Mouse (Mus musculus) neural tube, embryonic 11.5 days (tissue): ENCODE measurements around the gene Chchd4. TPM values are rescaled to one million over a fixed set of nuclear protein-coding genes. Genes with fewer than 3 reads are reported as not detected.

Source experiments
- ATAC-seq: fragments of 200-750 bp; cut with Nextera tagmentation; 2 replicates; pipeline ENCODE4 v1.8.0; 2017; ENCODE audit warnings: moderate number of reproducible peaks, mild to moderate bottlenecking, moderate TSS enrichment, moderate library complexity; ENCODE audit not compliant: insufficient read depth, low FRiP score, low TSS enrichment
- DNase-seq: peaks from one replicate; pipeline ENCODE4 v3.0.0-alpha.2; 2015; ENCODE audit warnings: low spot score
- H3K27ac ChIP-seq: fragments of 300-500 bp; sonication (generic); 2 replicates; pipeline ENCODE4 v1.5.1; 2014; ENCODE audit warnings: low read depth, mild to moderate bottlenecking, low read length
- H3K27me3 ChIP-seq: fragments of 300-500 bp; sonication (generic); 2 replicates; pipeline ENCODE4 v1.6.1; 2014; ENCODE audit warnings: mild to moderate bottlenecking, low read length, mixed read lengths; ENCODE audit not compliant: control insufficient read depth, insufficient read depth
- H3K36me3 ChIP-seq: fragments of 300-500 bp; sonication (generic); 2 replicates; pipeline ENCODE4 v1.6.1; 2014; ENCODE audit warnings: mild to moderate bottlenecking, low read length, moderate library complexity, mixed read lengths; ENCODE audit not compliant: control insufficient read depth, insufficient read depth
- H3K4me1 ChIP-seq: fragments of 300-500 bp; sonication (generic); 2 replicates; pipeline ENCODE4 v1.6.1; 2014; ENCODE audit warnings: low read length, mixed read lengths; ENCODE audit not compliant: control insufficient read depth, insufficient read depth
- H3K4me2 ChIP-seq: fragments of 300-500 bp; sonication (generic); 2 replicates; pipeline ENCODE4 v1.6.1; 2014; ENCODE audit warnings: low read depth, mild to moderate bottlenecking, moderate library complexity
- H3K4me3 ChIP-seq: fragments of 300-500 bp; sonication (generic); 2 replicates; pipeline ENCODE4 v1.5.1; 2014; ENCODE audit warnings: low read depth, low read length
- H3K9ac ChIP-seq: fragments of 300-500 bp; sonication (generic); 2 replicates; pipeline ENCODE4 v1.6.1; 2014; ENCODE audit warnings: mild to moderate bottlenecking, low read length
- H3K9me3 ChIP-seq: fragments of 300-500 bp; sonication (generic); 2 replicates; pipeline ENCODE4 v1.6.1; 2016; ENCODE audit warnings: low read length; ENCODE audit not compliant: control insufficient read depth
- WGBS: fragments of 180-500 bp; shearing (Covaris S2); extraction: QIAGEN DNeasy Blood & Tissue Kit; methylation state at CpG from one replicate; pipeline ENCODE4 v1.1.7; 2014; 5-methylcytosine and 5-hydroxymethylcytosine counted together
- polyA plus RNA-seq: library from polyadenylated mRNA; unstranded; fragments of >200 nt; fragmentation: Nextera tagmentation; extraction: Ambion mirVana; gene quantifications from 2 replicates; pipeline ENCODE4 v1.2.1, GENCODE M21; 2014

Gene Chchd4
- polyA plus RNA-seq: 26.6 and 26.8 TPM in 2 replicates

DNA sequence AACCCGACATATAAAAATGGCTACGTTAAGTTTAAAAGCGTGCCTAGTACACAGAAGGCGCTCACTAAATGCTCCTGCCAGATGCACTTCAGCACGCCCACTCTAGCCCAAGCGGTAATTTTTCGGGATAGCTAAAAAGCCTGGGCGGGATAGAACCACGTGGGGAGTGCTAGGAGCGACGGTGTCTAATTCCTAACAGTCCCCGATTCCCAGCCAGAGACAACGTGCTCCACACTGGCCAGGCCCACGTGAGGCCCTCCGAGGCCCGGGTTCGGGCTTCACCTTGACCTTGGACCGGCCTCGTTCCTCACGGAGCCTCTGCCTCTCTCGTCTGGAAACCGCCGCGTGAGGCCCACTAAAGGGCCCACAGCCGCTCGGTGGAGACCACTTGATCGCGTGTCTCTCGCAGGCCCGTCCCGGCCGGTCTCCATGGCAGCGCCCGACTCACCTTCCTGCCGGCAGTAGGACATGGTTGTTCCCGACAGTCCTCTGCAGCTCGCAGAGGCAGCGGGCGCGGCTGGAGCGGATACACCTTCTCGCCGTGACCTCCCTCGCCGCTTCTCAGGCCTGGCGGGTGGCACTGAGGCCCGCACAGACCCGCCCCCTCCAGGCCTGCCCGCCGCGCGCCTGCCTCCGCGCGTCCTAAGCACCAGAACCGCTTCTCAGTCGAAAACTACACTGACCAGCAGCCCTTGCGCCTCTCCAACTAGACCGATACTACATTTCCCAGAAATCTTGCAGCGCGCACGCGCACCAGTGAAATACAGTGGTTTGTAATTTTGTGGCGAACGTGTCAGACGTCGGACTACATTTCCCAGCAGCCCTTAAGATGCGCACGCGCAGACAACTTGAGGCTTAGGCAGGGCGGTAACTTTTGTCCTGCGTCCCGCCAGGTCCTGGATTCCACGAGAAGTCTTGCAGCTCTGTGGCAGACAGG, at the start of gene Chchd4, which contains the start of gene Tmem43:
Gene Chchd4, minus strand, starts transcription at position 679 of the 937 bp plus-strand sequence.
Gene Tmem43, plus strand, starts transcription at position 836 of the 937 bp plus-strand sequence.
- Histone ChIP-seq H3K27ac (0 out of 2 replicates have a peak within 1 kb of the TSS, but pooled peaks have one; percentile 10), H3K9me3 (no peaks in the 10 kb centered on the region), H3K4me3 (peak within 1 kb of the TSS; percentile 84), H3K4me2 (peak within 1 kb of the TSS; percentile 86), H3K27me3 (no peaks in the 10 kb centered on the region), H3K9ac (peak within 1 kb of the TSS; percentile 80), H3K4me1 (peaks cover 11% of the 10 kb centered on the region), H3K36me3 (peaks cover 4% of the 10 kb centered on the region)
- WGBS: under 1% methylated on average over 72 of the region's 74 CpGs
- peak; percentile 97 for DNase-seq
- ATAC-seq: peak; percentile 96

DNA sequence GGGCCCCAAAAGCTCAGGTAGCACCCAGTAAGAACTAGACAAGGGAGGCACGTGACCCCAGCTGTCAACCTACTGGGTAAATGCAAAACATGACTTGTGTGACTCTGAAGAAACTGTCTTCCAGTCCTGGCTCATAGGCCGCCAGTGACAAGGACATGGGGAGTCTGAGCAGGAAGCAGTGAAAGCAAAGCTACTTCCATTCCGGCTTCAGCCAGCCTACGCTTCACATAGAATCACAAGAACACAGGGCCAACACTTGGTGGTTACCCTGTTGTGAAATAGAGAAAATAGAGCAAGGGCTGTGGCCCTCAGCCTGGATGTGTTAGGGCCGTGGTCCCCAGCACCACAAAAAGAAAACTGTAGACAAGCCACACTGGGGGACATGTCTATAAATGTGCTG, 49.5 kb upstream of the Chchd4 start:
- no peak for DNase-seq

DNA sequence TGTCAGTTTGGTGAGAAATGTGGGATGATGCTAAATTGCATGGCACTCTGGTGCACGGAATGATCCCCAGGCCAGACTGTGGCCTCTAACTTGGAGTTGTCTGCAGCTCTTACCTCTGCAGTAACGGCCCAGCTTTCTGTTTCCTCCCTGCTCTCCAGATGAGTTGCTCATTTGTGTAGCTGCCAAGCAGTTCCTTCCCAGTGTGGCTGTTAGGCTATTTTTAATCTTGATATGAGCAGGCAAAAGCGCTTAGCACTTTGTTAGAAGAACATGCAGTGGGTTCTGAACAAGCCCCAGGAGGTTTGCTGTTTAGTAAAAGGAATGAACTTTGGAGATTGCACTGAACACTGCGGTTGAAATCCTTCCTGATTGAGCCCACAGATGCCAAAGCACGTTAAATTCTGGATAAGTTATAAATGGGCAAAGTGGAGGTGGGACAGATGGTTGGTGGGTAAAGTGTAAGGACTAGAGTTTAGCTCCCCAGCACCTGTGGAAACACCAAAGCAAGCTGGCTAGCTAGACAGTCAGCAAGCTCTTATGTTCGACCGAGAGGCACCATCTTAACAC, 45.2 kb upstream of the Chchd4 start:
- 93% methylated on average over 7 of the region's 7 CpGs for WGBS
- H3K36me3 ChIP-seq: peaks cover 14% of the 10 kb centered on the region

More for the DNA sequence above, 49.5 kb upstream of the Chchd4 start:
- ATAC-seq: no peak
- H3K36me3 ChIP-seq: peaks cover 14% of the 10 kb centered on the region
- no peak overlapping the region for H3K4me3 ChIP-seq
- 91% methylated on average over 5 of the region's 5 CpGs for WGBS
- no peaks in the 10 kb centered on the region for H3K4me1 ChIP-seq
- no peak overlapping the region for H3K4me2 ChIP-seq
- no peaks in the 10 kb centered on the region for H3K9me3 ChIP-seq
- H3K27ac ChIP-seq: no peak overlapping the region
- H3K27me3 ChIP-seq: no peaks in the 10 kb centered on the region
- H3K9ac ChIP-seq: no peak overlapping the region

DNA sequence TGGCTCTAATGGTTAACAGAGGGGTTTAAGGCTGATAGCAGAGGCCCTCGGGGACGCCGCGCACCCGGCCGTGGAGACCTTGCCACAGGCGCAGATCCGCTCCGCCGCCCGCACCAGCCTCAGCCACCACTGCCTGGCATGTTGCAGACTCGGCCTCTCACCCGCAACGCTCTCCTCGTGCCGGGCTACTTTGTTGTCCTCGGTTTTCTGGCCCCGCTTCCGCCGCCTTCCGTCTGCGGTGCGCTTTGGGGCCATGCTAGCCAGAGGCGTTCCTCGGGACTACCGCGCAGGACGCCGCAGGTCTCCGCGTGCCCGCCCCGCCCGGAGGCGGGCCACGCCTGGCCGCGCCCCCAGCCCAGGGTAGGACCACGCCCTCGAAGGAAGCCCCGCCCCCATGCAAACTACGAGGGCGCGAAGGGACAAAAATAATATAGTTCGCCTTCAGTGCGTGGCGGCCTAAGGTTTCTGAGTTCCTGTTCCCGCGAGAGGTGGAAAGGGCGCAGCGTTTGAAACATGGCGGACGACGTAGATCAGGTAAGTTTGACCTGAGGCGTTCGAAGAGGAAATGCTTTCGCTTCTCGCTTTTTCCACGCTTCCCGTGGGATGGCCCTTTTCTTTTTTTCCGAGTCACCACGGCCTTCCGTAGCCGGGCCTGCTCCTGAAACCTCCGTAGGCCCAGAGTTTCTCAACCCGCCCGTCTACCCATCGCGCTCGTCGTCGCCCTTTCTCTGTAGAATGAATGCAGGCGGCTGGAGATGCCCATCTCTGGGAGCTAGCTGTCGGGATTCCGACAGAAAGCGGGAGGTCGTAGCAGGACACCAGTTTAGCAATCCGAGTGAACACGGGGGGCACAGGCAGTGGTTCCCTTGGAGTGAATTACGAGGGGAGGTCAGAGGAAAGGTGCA, 42.5 kb upstream of the Chchd4 start, which contains the start of the genes Xpc and Lsm3:
Gene Xpc, minus strand, starts transcription at position 344 of the 905 bp plus-strand sequence.
Gene Lsm3, plus strand, starts transcription at position 384 of the 905 bp plus-strand sequence.
- Histone ChIP-seq H3K9ac (peak within 1 kb of the TSS; percentile 84), H3K9me3 (no peaks in the 10 kb centered on the region), H3K36me3 (peaks cover 4% of the 10 kb centered on the region), H3K27me3 (no peaks in the 10 kb centered on the region), H3K27ac (0 out of 2 replicates have a peak within 1 kb of the TSS, but pooled peaks have one; percentile 34), H3K4me3 (peak within 1 kb of the TSS; percentile 72), H3K4me2 (peak within 1 kb of the TSS; percentile 77), H3K4me1 (peaks cover 9% of the 10 kb centered on the region; the same call in 1 of the 2 replicates)
- WGBS: under 1% methylated on average over 80 of the region's 80 CpGs
- ATAC-seq (peak; percentile 98), DNase-seq (peak; percentile 98)

More for the DNA sequence above, 45.2 kb upstream of the Chchd4 start:
- H3K9me3 ChIP-seq: no peaks in the 10 kb centered on the region
- peaks cover 9% of the 10 kb centered on the region; the same call in 1 of the 2 replicates for H3K4me1 ChIP-seq
- H3K4me3 ChIP-seq: no peak overlapping the region
- no peak overlapping the region for H3K4me2 ChIP-seq
- ATAC-seq (no peak), DNase-seq (no peak)
- no peak overlapping the region for H3K27ac ChIP-seq
- H3K27me3 ChIP-seq: no peaks in the 10 kb centered on the region
- H3K9ac ChIP-seq: no peak overlapping the region

DNA sequence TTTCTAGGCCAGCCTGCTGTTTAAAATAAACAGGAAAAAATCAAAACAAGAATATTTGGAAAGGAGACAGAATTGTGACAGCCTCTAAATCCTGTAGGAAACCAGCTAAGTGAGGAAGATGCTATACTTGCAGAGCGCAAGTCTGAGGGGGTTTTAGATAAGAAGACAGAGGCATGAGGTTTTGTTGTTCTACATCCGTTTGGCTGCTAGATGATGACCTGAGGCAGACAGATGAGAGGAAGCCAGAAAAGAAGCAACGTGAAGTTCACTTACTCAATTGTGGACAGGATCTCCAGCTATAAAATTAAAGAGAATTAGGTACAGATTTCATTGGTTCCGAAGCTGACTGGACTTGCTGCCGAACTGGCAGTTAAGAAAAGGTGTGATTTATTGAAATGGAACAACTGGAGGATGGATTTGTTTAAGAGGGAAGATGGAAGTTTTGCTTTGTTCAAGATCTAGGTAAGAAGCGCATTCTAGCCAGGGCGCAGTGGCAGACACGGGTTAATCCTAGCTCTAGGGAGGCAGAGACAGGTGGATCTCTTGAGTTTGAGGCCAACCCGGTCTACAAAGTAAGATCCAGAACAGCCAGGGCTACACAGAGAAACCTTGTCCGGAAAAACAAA, 41.5 kb upstream of the Chchd4 start:
- DNase-seq (no peak), ATAC-seq (no peak)
- 32% methylated on average over 10 of the region's 10 CpGs for WGBS
- H3K4me3 ChIP-seq: peak overlapping the region; percentile 72
- peaks cover 9% of the 10 kb centered on the region; the same call in 1 of the 2 replicates for H3K4me1 ChIP-seq
- H3K27me3 ChIP-seq: no peaks in the 10 kb centered on the region
- peak overlapping the region; percentile 77 for H3K4me2 ChIP-seq
- peaks cover 4% of the 10 kb centered on the region; the same call in 1 of the 2 replicates for H3K36me3 ChIP-seq
- H3K9me3 ChIP-seq: no peaks in the 10 kb centered on the region
- no peak overlapping the region for H3K27ac ChIP-seq
- H3K9ac ChIP-seq: peak overlapping the region; percentile 84

DNA sequence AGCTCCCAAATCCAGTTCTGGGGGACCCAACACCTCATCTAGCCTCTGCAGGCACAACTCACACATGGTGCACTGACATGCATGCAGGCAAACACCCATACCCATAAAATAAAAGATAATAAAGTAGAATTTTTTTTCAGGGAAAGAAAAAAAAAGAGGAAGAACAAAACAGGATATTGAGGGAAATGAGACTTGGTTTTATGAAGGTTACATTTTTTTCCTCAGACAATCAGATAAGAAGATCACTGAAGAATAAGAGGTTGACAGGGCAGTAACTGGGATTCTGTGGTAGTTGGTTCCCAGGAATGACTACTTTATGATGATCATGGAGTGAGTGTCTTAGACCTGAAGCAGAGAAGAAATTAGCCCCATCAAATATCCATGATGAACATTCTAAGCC, 40.8 kb upstream of the Chchd4 start:
- ATAC-seq: no peak
- no peak for DNase-seq
- peaks cover 9% of the 10 kb centered on the region; the same call in 1 of the 2 replicates for H3K4me1 ChIP-seq
- no peak overlapping the region for H3K4me2 ChIP-seq
- H3K27me3 ChIP-seq: no peaks in the 10 kb centered on the region
- H3K9ac ChIP-seq: no peak overlapping the region
- peaks cover 4% of the 10 kb centered on the region; the same call in 1 of the 2 replicates for H3K36me3 ChIP-seq
- H3K4me3 ChIP-seq: no peak overlapping the region
- H3K27ac ChIP-seq: no peak overlapping the region
- H3K9me3 ChIP-seq: no peaks in the 10 kb centered on the region

DNA sequence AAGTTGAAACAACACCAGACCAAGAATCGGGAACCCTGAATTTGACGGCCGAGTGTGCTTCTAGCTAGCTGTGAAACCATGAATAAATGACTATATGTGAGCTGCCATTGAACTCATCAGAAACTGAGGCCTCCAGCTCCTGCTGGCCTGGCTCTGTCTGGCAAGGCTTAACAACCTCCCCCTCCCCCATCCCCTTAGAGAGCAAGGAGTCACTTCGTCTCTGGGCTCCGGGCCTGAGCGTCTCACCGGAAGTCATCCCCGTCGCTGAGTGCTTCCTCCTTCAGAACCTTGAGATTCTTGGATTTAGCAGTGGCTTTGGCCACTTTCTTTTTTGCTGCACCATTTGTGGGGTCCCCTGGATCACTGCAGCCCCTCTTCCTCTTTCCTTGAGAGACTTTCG, 36.9 kb upstream of the Chchd4 start:
- H3K36me3 ChIP-seq: peaks cover 13% of the 10 kb centered on the region

More for the DNA sequence above, 36.9 kb upstream of the Chchd4 start:
- Histone ChIP-seq H3K4me3 (no peak overlapping the region), H3K4me2 (no peak overlapping the region), H3K27ac (no peak overlapping the region), H3K9ac (no peak overlapping the region), H3K4me1 (peaks cover 6% of the 10 kb centered on the region; the same call in 1 of the 2 replicates), H3K9me3 (no peaks in the 10 kb centered on the region), H3K27me3 (no peaks in the 10 kb centered on the region)
- no peak for ATAC-seq
- WGBS: 88% methylated on average over 10 of the region's 10 CpGs
- DNase-seq: no peak
